Mouse (Mus musculus): Measurements from ENCODE around the gene 1700067K01Rik. TPM values are rescaled to one million over a fixed set of nuclear protein-coding genes. Genes with fewer than 3 reads are reported as not detected.
"Not testable (repeated sequence)": the region's sequence is repeated elsewhere in the genome, so short reads cannot be mapped to it uniquely, and the experiment has no call there.

Gene 1700067K01Rik
- polyA plus RNA-seq, 1 experiment from 2014 or later = 1.0 TPM

- H3K27me3 ChIP-seq (replicated peaks; ENCODE audit: insufficient read depth, low read length) = no peaks in the 10 kb centered on the region
- ATAC-seq (peak; percentile 91), DNase-seq (ENCODE audit: low spot score) (peak; percentile 97)
- H3K9me3 ChIP-seq (ENCODE audit: low read length) = no peaks in the 10 kb centered on the region
- peak overlapping the region; percentile 55 for H3K9ac ChIP-seq (replicated peaks; ENCODE audit: low read depth)
- peak overlapping the region; percentile 47 for H3K4me3 ChIP-seq (ENCODE audit: low read depth, low read length)
- peak overlapping the region; percentile 82 for H3K4me2 ChIP-seq (replicated peaks; ENCODE audit: low read depth, low read length)
- 0 out of 2 replicates have a peak, but pooled peaks cover 5% of the 10 kb centered on the region for H3K36me3 ChIP-seq (ENCODE audit: insufficient read depth, low read length)
- TF ChIP-seq CTCF (IDR thresholded peaks at IDR 0.05) (no peak), EP300 (IDR thresholded peaks at IDR 0.05) (peak; percentile 57)
- peaks cover 12% of the 10 kb centered on the region for H3K4me1 ChIP-seq (ENCODE audit: insufficient read depth, low read depth, low read length)
- under 1% methylated on average over 30 of the region's 30 CpGs for WGBS
- H3K27ac ChIP-seq (ENCODE audit: low read length) = peak overlapping the region; percentile 88
Measured at GRCm38 (mm10) chr8:84004533-84005201, 3.4 kb downstream of the 1700067K01Rik start.

GRCm38 (mm10) chr8:84005502-84005901 is 4.2 kb downstream of the 1700067K01Rik start:
- H3K4me2 ChIP-seq (replicated peaks; ENCODE audit: low read depth, low read length); ATAC-seq; H3K4me3 ChIP-seq (ENCODE audit: low read depth, low read length); DNase-seq (ENCODE audit: low spot score); H3K27ac ChIP-seq (ENCODE audit: low read length); H3K9ac ChIP-seq (replicated peaks; ENCODE audit: low read depth); H3K9me3 ChIP-seq (ENCODE audit: low read length); H3K36me3 ChIP-seq (ENCODE audit: insufficient read depth, low read length); H3K27me3 ChIP-seq (replicated peaks; ENCODE audit: insufficient read depth, low read length): not testable (repeated sequence)
- peaks cover 12% of the 10 kb centered on the region for H3K4me1 ChIP-seq (ENCODE audit: insufficient read depth, low read depth, low read length)
- 87% methylated on average over 7 of the region's 7 CpGs for WGBS

- WGBS = 37% methylated on average over 7 of the region's 7 CpGs
- Histone ChIP-seq H3K4me2 (replicated peaks; ENCODE audit: low read depth, low read length) (no peak overlapping the region), H3K27ac (ENCODE audit: low read length) (no peak overlapping the region), H3K4me3 (ENCODE audit: low read depth, low read length) (no peak overlapping the region), H3K9ac (replicated peaks; ENCODE audit: low read depth) (no peak overlapping the region), H3K27me3 (replicated peaks; ENCODE audit: insufficient read depth, low read length) (peaks cover 25% of the 10 kb centered on the region), H3K9me3 (ENCODE audit: low read length) (no peaks in the 10 kb centered on the region), H3K4me1 (ENCODE audit: insufficient read depth, low read depth, low read length) (peaks cover 19% of the 10 kb centered on the region), H3K36me3 (ENCODE audit: insufficient read depth, low read length) (no peaks in the 10 kb centered on the region)
- no peak for ATAC-seq
- TF ChIP-seq EP300 (IDR thresholded peaks at IDR 0.05) = no peak
- TF ChIP-seq CTCF (IDR thresholded peaks at IDR 0.05) = peak; percentile 71
- peak; percentile 29 for DNase-seq (ENCODE audit: low spot score)
Measured at GRCm38 (mm10) chr8:84008362-84008761, 7.1 kb downstream of the 1700067K01Rik start.

- Histone ChIP-seq H3K9ac (replicated peaks; ENCODE audit: low read depth) (no peak overlapping the region), H3K27me3 (replicated peaks; ENCODE audit: insufficient read depth, low read length) (peaks cover 27% of the 10 kb centered on the region), H3K9me3 (ENCODE audit: low read length) (no peaks in the 10 kb centered on the region), H3K4me1 (ENCODE audit: insufficient read depth, low read depth, low read length) (peaks cover 14% of the 10 kb centered on the region), H3K4me2 (replicated peaks; ENCODE audit: low read depth, low read length) (peak overlapping the region; percentile 90), H3K4me3 (ENCODE audit: low read depth, low read length) (0 out of 2 replicates have a peak overlapping the region, but pooled peaks have one; percentile 6), H3K27ac (ENCODE audit: low read length) (no peak overlapping the region), H3K36me3 (ENCODE audit: insufficient read depth, low read length) (no peaks in the 10 kb centered on the region)
- WGBS = under 1% methylated on average over 11 of the region's 11 CpGs
- peak; percentile 90 for DNase-seq (ENCODE audit: low spot score)
- TF ChIP-seq EP300 (IDR thresholded peaks at IDR 0.05) (peak; percentile 56), CTCF (IDR thresholded peaks at IDR 0.05) (peak; percentile 96)
- ATAC-seq = peak; percentile 38
Measured at GRCm38 (mm10) chr8:84009876-84010275, 8.6 kb downstream of the 1700067K01Rik start.

- ATAC-seq (peak; percentile 58), DNase-seq (ENCODE audit: low spot score) (peak; percentile 72)
- Histone ChIP-seq H3K27ac (ENCODE audit: low read length) (peak overlapping the region; percentile 59; the same call in 1 of the 2 replicates), H3K4me2 (replicated peaks; ENCODE audit: low read depth, low read length) (peak overlapping the region; percentile 90), H3K4me3 (ENCODE audit: low read depth, low read length) (peak overlapping the region; percentile 47), H3K9me3 (ENCODE audit: low read length) (no peaks in the 10 kb centered on the region), H3K27me3 (replicated peaks; ENCODE audit: insufficient read depth, low read length) (peaks cover 27% of the 10 kb centered on the region), H3K4me1 (ENCODE audit: insufficient read depth, low read depth, low read length) (peaks cover 10% of the 10 kb centered on the region), H3K9ac (replicated peaks; ENCODE audit: low read depth) (0 out of 2 replicates have a peak overlapping the region, but pooled peaks have one; percentile 5), H3K36me3 (ENCODE audit: insufficient read depth, low read length) (no peaks in the 10 kb centered on the region)
- 2% methylated on average over 59 of the region's 83 CpGs for WGBS
- TF ChIP-seq CTCF (IDR thresholded peaks at IDR 0.05) (peak; percentile 78), EP300 (IDR thresholded peaks at IDR 0.05) (no peak)
Measured at GRCm38 (mm10) chr8:84010625-84011611, 9.6 kb downstream of the 1700067K01Rik start.

Measured in lung, postnatal 0 days (tissue).